Mouse (Mus musculus): ENCODE measurements at regions not wholly inside any gene's neighbourhood (a gene's known extent, or its start where the extent isn't known, plus 50 kb on each side); places are given as distances from the start of the nearest gene placed in this dataset.

- TF ChIP-seq CTCF (conservative IDR thresholded peaks at IDR 0.05; ENCODE audit: insufficient read depth, insufficient read length, low read depth, low read length) (no peak), POLR2A (IDR thresholded peaks at IDR 0.05; ENCODE audit: low read depth, low read length) (no peak)
Observed at GRCm38 (mm10) chr4:54161337-54161993, 335.6 kb downstream of the Tmem38b start.

All from kidney, adult 2 months (tissue).